Mouse (Mus musculus) cortical plate, adult 2 months (tissue): Measurements from ENCODE around the gene 2210408I21Rik.

Experiments
- CTCF ChIP-seq: fragments of 200-500 bp; IDR thresholded peaks from 2 replicates; pipeline ENCODE4 v1.5.1; 2011; ENCODE audit warnings: mild to moderate bottlenecking, control low read depth, low read length; ENCODE audit not compliant: insufficient read depth; ENCODE audit errors: extremely low read depth
- POLR2A ChIP-seq: fragments of 200-500 bp; IDR thresholded peaks from 2 replicates; pipeline ENCODE4 v1.6.1; 2011; ENCODE audit warnings: mild to moderate bottlenecking, low read length, control low read depth; ENCODE audit not compliant: insufficient read depth; ENCODE audit errors: extremely low read depth

DNA sequence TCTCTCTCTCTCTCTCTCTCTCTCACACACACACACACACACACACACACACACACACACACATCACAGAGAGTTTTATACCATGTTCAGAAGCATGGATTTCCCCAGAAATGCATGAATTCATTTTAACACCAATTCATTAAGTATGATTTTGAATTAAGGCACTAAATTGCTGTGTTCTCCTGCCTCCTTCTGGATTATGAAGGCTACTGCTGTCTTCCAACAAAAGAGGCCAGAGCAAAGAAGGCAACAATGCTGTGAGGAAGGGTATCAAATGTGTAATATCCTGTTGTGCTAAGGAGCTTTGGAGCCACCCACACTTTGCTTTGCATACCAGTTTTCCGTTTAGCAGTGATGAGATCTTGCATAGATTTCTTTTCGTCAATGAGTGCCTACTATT lies 80.1 kb downstream of the 2210408I21Rik start:
- TF ChIP-seq CTCF (no peak; the same call in 1 of the 2 replicates), POLR2A (no peak)
